Mouse (Mus musculus) olfactory bulb, adult 2 months (tissue): ENCODE results near the gene Col4a4. TPM values are rescaled to one million over a fixed set of nuclear protein-coding genes. Genes with fewer than 3 reads are reported as not detected.

Experiments used
- H3K27ac ChIP-seq: fragments of 200-500 bp; 2 replicates; pipeline ENCODE4 v1.5.1; 2012; ENCODE audit warnings: low read depth, low read length; ENCODE audit not compliant: insufficient read depth
- H3K4me1 ChIP-seq: fragments of 200-500 bp; 2 replicates; pipeline ENCODE4 v1.6.1; 2012; ENCODE audit warnings: low read length; ENCODE audit not compliant: control insufficient read depth, insufficient read depth
- H3K4me3 ChIP-seq: fragments of 200-500 bp; 2 replicates; pipeline ENCODE4 v1.5.1; 2012; ENCODE audit warnings: mild to moderate bottlenecking, low read depth, low read length, moderate library complexity; ENCODE audit not compliant: insufficient read depth
- CTCF ChIP-seq: fragments of 200-500 bp; IDR thresholded peaks from 2 replicates; pipeline ENCODE4 v1.5.1; 2012; ENCODE audit warnings: low read depth, mild to moderate bottlenecking, low read length, moderate library complexity; ENCODE audit not compliant: insufficient read depth
- POLR2A ChIP-seq: fragments of 200-500 bp; IDR thresholded peaks from 2 replicates; pipeline ENCODE4 v1.6.1; 2012; ENCODE audit warnings: mild to moderate bottlenecking, low read depth, low read length, moderate library complexity; ENCODE audit not compliant: insufficient read depth
- WGBS: fragments of 180-500 bp; shearing (Covaris S2); methylation state at CpG from one replicate; pipeline ENCODE4 v1.1.7; 2018; 5-methylcytosine and 5-hydroxymethylcytosine counted together
- polyA plus RNA-seq: library from polyadenylated mRNA; stranded (reverse); fragments of >200 nt; gene quantifications from 2 replicates; pipeline ENCODE4 v1.2.4, GENCODE M21; 2012; ENCODE audit warnings: low replicate concordance; ENCODE audit not compliant: missing spikeins, insufficient read depth, insufficient read length

The Col4a4 gene
- polyA plus RNA-seq, 1 experiment: not detected

DNA sequence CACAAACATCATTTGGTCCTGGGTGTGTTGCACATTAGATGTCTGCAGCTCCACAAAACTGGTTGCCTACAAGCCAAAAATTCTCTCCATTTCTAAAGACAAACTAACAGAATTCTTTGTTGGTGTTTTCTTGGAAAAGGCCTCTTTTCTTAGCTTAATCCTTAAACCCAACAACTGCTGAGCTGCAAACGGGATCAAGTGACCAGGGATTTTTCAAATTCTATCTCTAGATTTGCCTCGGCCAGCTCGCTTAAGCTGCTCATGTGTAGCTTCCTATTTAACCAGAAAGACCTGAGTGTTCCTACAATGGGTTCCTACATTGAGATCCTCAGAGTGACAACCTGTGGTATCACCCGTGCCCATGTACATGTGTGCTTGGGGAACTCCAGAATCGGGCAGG, 33.3 kb upstream of the Col4a4 start:
- H3K4me1 ChIP-seq: no peaks in the 10 kb centered on the region
- WGBS: 79% methylated on average over 5 of the region's 5 CpGs
- no peak overlapping the region for H3K27ac ChIP-seq
- H3K4me3 ChIP-seq: no peak overlapping the region
- TF ChIP-seq CTCF (no peak), POLR2A (no peak)

DNA sequence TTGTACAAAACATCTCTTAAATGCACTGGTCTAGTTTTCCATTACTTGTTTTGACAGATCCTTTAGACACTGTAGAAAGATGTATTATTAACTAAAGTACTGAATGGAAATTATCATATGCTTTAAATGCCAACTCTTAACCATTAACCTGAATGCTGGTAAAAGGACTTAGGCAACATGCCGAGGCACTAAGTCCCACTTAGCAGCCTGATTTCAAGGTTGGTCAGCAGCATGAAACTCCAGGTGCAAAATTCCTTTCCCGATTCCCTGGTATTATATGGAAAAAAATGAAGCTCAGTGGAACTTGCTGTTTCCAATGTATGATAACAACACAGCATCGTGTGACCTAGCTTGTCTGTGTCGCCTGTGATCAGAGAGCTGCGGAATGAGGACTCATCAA, 31.9 kb upstream of the Col4a4 start:
- no peak for TF ChIP-seq CTCF
- no peak for TF ChIP-seq POLR2A
- no peak overlapping the region for H3K27ac ChIP-seq
- H3K4me3 ChIP-seq: no peak overlapping the region
- no peaks in the 10 kb centered on the region for H3K4me1 ChIP-seq
- WGBS: 86% methylated on average over 5 of the region's 5 CpGs

DNA sequence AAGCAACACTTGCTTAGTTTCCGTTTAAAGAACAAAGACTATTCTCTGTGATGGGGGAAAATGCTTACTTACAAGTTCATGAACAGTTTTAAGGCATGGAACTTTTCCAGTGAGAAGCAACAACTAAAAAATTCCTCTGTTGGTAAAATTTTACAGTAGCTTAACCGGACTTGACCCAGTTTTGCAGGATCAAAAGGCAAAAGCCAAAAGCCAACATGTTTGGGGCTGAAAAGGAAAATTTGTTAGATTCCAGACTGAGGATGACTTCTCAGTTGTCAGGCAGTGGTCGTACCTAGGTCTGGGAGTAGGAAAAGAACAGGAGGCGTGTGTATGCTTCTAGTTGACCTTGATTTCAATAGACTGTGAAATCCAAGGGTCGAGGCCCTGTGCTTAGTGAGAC, 31.4 kb upstream of the Col4a4 start:
- Histone ChIP-seq H3K4me1 (no peaks in the 10 kb centered on the region), H3K4me3 (no peak overlapping the region), H3K27ac (no peak overlapping the region)
- TF ChIP-seq CTCF (no peak), POLR2A (no peak)
- 75% methylated on average over 5 of the region's 5 CpGs for WGBS

DNA sequence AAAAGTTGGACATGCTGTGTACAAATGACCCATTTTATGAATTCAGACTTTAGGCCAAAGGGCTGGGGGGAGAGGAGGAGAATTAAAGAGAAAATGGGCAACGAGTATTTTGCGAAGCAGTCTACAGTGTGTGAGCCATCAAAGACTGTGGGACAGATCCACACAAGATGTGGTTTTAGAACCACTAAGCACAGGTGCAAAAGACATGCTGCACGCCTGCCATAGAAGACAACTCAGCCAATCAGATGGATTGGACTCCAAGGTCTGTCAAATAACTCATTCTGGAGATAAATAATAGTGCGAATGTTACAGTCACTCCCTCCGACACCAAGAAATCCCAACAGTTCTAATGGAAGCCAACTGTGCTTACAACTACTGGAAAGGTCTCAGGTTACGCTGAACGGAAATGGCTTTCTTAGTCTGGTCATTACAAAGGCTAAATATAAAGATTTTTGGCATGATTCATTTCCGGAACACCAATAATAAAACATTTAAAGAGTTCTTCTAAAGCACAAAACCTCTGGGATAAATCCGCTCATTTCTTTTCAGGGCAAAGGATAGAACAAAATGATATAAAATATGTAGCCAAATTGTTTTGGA, 25.5 kb upstream of the Col4a4 start:
- no peak overlapping the region for H3K27ac ChIP-seq
- no peaks in the 10 kb centered on the region for H3K4me1 ChIP-seq
- TF ChIP-seq POLR2A (no peak), CTCF (no peak)
- no peak overlapping the region for H3K4me3 ChIP-seq
- 87% methylated on average over 9 of the region's 9 CpGs for WGBS

DNA sequence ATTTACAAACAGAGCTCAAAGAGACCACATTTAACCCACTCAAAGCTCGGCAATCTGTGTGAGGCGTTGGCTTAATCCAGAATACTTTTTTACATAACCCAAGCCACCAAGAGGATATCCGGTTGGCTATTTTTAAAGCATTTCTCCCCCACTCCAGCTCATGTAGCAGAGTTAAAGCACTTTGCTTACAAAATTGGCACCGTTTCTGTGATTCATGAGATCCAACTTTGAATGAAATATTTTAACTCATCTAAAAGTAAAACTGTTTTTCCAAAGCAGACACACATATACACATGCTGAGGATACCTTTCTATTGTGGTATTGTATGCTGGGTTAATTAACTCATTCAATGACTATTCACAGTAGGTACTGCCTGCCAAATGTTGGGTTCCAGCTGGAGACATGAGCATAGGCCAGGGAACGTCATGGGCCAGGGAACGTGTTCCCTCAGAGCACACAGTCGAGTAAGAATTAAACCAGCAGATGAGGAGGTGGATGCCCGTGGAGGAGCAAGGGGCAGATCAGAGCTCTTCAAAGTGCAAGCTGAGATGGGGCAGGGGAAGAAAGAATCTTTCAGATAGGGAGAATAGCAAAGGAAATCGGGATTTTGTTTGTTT, 22.1 kb upstream of the Col4a4 start:
- Histone ChIP-seq H3K4me3 (no peak overlapping the region), H3K4me1 (no peaks in the 10 kb centered on the region), H3K27ac (no peak overlapping the region)
- TF ChIP-seq CTCF (no peak), POLR2A (no peak)
- 45% methylated on average over 9 of the region's 9 CpGs for WGBS

DNA sequence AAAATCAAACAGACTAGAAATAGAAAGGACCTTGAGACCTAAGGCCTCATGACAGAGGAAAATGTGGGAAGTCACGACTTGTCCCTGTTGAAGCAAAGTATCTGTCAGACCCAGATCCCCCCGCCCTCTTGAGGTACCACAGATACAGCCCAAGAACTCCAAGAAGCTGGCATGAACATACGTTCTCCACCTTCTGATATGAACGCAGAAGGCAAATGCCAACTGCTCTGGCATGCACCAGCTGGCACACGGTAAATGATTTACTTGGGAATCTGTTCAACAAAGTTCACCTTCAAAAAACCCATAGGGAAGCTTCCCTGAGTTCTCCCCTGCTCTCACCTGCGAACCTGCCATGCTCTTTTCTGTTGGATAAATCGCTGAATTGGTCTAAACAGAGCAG, 19.2 kb upstream of the Col4a4 start:
- H3K4me3 ChIP-seq: no peak overlapping the region
- TF ChIP-seq POLR2A (no peak), CTCF (no peak)
- 87% methylated on average over 7 of the region's 7 CpGs for WGBS

DNA sequence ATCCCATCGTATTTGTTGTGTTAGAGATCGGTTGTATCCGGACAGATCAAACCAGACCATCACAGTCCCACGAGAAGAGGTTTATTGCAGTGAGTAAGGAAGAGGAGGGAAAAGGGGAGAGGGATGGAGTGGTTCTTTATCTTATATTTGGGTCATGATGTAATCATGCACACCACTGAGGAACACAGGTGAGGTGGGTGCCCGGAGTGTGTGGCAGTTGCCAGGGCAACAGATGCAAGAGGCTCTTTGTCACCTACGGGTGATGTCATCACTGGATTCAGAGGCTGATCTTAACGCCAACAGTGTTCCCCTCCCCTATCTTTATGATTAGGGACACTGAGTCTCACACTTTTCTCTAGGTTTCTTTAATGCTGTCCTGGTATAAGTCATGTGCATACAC, 18.7 kb upstream of the Col4a4 start:
- H3K27ac ChIP-seq: no peak overlapping the region
- TF ChIP-seq POLR2A (no peak), CTCF (no peak)
- no peak overlapping the region for H3K4me3 ChIP-seq
- H3K4me1 ChIP-seq: no peaks in the 10 kb centered on the region
- WGBS: 82% methylated on average over 7 of the region's 7 CpGs

More for the DNA sequence above, 19.2 kb upstream of the Col4a4 start:
- Histone ChIP-seq H3K27ac (no peak overlapping the region), H3K4me1 (no peaks in the 10 kb centered on the region)

DNA sequence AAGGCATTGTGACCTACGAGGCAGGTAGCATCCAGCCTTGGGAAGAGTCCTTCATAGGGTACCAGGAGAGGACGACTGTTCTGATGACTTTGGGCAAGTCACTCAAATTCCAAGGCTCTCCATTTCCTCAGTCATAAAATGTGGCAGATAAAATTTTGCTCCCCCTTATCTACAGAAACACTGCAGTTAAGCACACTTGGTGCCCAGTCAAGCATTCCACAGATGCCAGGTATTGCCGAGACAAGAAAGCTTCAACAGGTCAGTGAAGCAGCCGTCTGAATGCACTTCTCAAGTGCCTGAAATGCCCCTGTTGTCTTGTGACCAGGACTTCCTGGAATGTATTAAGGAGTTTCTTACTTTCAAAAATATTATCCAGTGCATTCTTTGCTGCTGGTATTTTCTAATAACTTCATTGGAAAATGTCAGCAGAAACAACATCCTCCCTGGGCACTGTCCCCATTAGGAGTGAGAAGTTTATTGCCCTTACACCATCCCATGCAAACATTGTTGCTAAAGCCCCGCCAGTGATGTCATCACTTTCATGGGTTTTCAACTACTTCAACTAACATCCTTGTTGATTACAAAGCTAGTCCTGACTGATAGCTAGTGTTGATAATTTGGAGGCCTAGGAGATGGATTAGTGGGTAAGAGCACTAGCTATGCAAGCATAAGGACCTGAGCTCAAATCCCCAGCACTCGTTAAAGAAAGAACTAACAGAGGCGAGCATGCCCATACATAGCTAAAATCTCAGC, 16.7 kb upstream of the Col4a4 start:
- Histone ChIP-seq H3K27ac (no peak overlapping the region), H3K4me1 (no peaks in the 10 kb centered on the region), H3K4me3 (no peak overlapping the region)
- 79% methylated on average over 7 of the region's 7 CpGs for WGBS
- no peak for TF ChIP-seq CTCF
- TF ChIP-seq POLR2A: no peak
